14 mouse cellular contexts compared by ENCODE assay signal in genomic region chrX:52783898-52784297, GRCm38 (mm10). TPM values are rescaled to one million over a fixed set of nuclear protein-coding genes. Genes with fewer than 3 reads are reported as not detected.
DNase-seq lines count a peak whose midpoint lies in the region; ATAC-seq lines count a peak whose summit lies in the region.
"Had no signal": no experiment of that assay in that cellular context is flagged by ENCODE, and none has a peak within 500 bp of the region (broad histone marks: within the 10 kb centered on the region; RNA-seq: fewer than 3 reads in every experiment).

No protein-coding gene starts in this region.

- no peak overlapping the region for H3K9ac ChIP-seq in lung, embryonic 16.5 days (ENCODE audit: low read length)
- H3K9ac ChIP-seq in midbrain, embryonic 15.5 days: no peak overlapping the region
- H3K9ac ChIP-seq: limb, embryonic 15.5 days had no signal

- H3K4me3 ChIP-seq in brown adipose tissue, adult 24 weeks (ENCODE audit: insufficient read depth, low read depth, low read length): peak overlapping the region; percentile 33
- H3K4me3 ChIP-seq in lung, embryonic 16.5 days (ENCODE audit: low read length): no peak overlapping the region
- no peak overlapping the region for H3K4me3 ChIP-seq in midbrain, embryonic 15.5 days
- H3K4me3 ChIP-seq: erythroblast, embryonic 14.5 days; limb, embryonic 15.5 days had no signal

- no peaks in the 10 kb centered on the region for H3K27me3 ChIP-seq in lung, embryonic 16.5 days (ENCODE audit: control insufficient read depth, insufficient read depth, low read depth, low read length)
- no peaks in the 10 kb centered on the region for H3K27me3 ChIP-seq in midbrain, embryonic 15.5 days (replicated peaks)
- H3K27me3 ChIP-seq: limb, embryonic 15.5 days had no signal

- H3K9me3 ChIP-seq in lung, embryonic 16.5 days (ENCODE audit: control insufficient read depth, low read length): no peaks in the 10 kb centered on the region
- H3K9me3 ChIP-seq in midbrain, embryonic 15.5 days: no peaks in the 10 kb centered on the region
- H3K9me3 ChIP-seq: limb, embryonic 15.5 days had no signal

- no peaks in the 10 kb centered on the region for H3K4me1 ChIP-seq in brown adipose tissue, adult 24 weeks (ENCODE audit: control insufficient read depth, insufficient read depth, insufficient read length, low read length)
- H3K4me1 ChIP-seq in lung, embryonic 16.5 days (replicated peaks; ENCODE audit: control insufficient read depth, insufficient read depth, low read length): no peaks in the 10 kb centered on the region
- no peaks in the 10 kb centered on the region for H3K4me1 ChIP-seq in midbrain, embryonic 15.5 days
- H3K4me1 ChIP-seq: limb, embryonic 15.5 days had no signal

- DNase-seq in heart, adult 11 months: peak; percentile 91
- no peak for DNase-seq in heart, postnatal 36 days
- DNase-seq in 3T3-L1 (ENCODE audit: low read depth, low spot score): peak; percentile 15
- DNase-seq in right cerebral cortex, postnatal 14 days: no peak
- DNase-seq in kidney, adult 18-20 months: no peak
- DNase-seq: cerebellum, postnatal 36 days; kidney, adult 11 months; layer of hippocampus, adult 9-11 months; thymus, postnatal 4 days had no signal

- H3K27ac ChIP-seq in brown adipose tissue, adult 24 weeks (replicated peaks; ENCODE audit: low read depth, low read length): no peak overlapping the region; the same call in 1 of the 2 replicates
- H3K27ac ChIP-seq in lung, embryonic 16.5 days (ENCODE audit: low read length): no peak overlapping the region
- no peak overlapping the region for H3K27ac ChIP-seq in midbrain, embryonic 15.5 days
- H3K27ac ChIP-seq: limb, embryonic 15.5 days had no signal

- no peak for ATAC-seq in lung, embryonic 16.5 days (ENCODE audit: low read depth)
- no peak for ATAC-seq in midbrain, embryonic 15.5 days (replicated peaks)

- intact Hi-C loops in heart, postnatal 36 days (cut with DNase I): no loop called here

- 48% methylated on average over 5 of the region's 5 CpGs for WGBS in lung, embryonic 16.5 days
- WGBS in midbrain, embryonic 15.5 days: 73% methylated on average over 5 of the region's 5 CpGs

- H3K4me2 ChIP-seq in lung, embryonic 16.5 days (ENCODE audit: low read depth, low read length): 0 out of 2 replicates have a peak overlapping the region, but pooled peaks have one; percentile 1
- no peak overlapping the region for H3K4me2 ChIP-seq in midbrain, embryonic 15.5 days
- H3K4me2 ChIP-seq: limb, embryonic 15.5 days had no signal

- H3K36me3 ChIP-seq in lung, embryonic 16.5 days (ENCODE audit: control insufficient read depth, insufficient read depth, low read length): no peaks in the 10 kb centered on the region
- H3K36me3 ChIP-seq in midbrain, embryonic 15.5 days (replicated peaks): no peaks in the 10 kb centered on the region
- H3K36me3 ChIP-seq: limb, embryonic 15.5 days had no signal

RNA-seq across cellular contexts. Expression of gene Ccdc160, which starts 7.1 kb away (rescaled TPM):
- under 1 TPM; 0.27 to 0.58 TPM for total RNA-seq in heart, postnatal 36 days (2021)
- polyA plus RNA-seq in brown adipose tissue, adult 24 weeks (2012; ENCODE audit: insufficient read depth, insufficient read length, missing spikeins): not detected in 2 replicates
- polyA plus RNA-seq in lung, embryonic 16.5 days (2015; fragmentation: Nextera tagmentation; extraction: Ambion mirVana): 2.5 and 2.7 TPM in 2 replicates
- 5.8 and 7.9 TPM in 2 replicates for polyA plus RNA-seq in midbrain, embryonic 15.5 days (2015; fragmentation: Nextera tagmentation; extraction: Ambion mirVana)
- polyA plus RNA-seq: erythroblast, embryonic 14.5 days had no signal

Comparison
In these comparisons a context has a peak if more than half of its experiments do, and no peak if none do; other contexts are left out.
1. DNase-seq: peak in heart, adult 11 months (single experiment) and 3T3-L1 (single experiment); none in heart, postnatal 36 days (0 of 2), right cerebral cortex, postnatal 14 days (single experiment) and kidney, adult 18-20 months (single experiment).